Mouse (Mus musculus): ENCODE results near the gene Ugt1a9.
"Not testable (repeated sequence)": the region's sequence is repeated elsewhere in the genome, so short reads cannot be mapped to it uniquely, and the experiment has no call there.

The Ugt1a9 gene

DNA sequence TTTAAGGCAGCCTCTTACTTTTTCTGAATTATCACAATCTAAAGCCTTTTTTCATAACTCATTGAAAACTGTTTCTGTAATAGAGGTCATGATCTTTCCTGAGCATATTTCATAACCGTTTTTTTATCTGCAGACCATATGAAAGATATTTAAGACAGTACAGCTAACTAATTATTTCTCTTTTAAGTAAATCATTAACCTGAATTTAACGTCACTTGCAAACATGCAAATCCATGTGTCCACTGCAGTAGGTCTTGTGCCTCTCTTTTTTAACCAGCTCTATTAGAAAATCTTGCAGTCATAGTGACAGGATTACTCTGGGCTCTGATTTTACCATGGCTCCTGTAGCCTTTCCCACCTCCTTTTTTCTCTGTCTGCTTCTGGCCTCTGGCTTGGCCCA lies at the start of gene Ugt1a9:
Gene Ugt1a9 (plus strand): TSS at position 306 of the 400 bp plus-strand sequence.
- CTCF ChIA-PET = no interaction called here

DNA sequence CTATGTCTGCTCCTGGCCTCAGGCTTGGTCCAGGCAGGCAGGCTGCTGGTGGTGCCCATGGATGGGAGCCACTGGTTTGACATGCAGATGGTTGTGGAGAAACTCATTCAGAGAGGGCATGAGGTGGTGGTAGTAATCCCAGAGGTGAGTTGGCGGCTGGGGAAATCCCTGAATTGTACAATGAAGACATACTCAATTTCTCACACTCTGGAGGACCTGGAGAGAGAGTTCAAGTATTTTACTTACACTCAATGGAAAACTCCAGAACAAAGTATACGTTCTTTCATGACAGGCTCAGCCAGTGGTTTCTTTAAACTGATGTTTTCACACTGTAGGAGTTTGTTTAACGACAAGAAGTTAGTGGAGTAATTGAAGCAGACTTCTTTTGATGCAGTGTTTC lies 45.4 kb upstream of the Ugt1a9 start:
- CTCF ChIA-PET = not testable (repeated sequence)

DNA sequence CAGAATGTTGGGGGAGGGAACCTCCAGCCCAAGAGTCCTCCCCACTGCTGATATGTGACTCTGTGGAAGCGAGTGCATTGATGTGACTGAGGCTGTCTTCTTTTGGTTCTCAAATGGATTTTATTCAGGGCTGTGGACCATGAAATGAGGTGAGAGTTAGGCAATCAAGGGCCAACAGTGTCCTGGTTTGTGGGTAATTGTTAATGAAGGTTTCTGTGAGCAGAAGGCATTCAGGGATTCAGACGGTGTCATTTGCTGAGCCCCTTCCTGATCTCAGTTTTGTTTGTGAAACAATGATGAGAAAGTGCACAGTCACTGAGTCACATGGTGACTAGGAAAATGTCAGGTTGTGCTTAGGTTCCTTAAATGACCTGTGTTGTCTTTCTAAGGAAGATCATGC lies 27.6 kb upstream of the Ugt1a9 start:
- CTCF ChIA-PET = not testable (repeated sequence)

DNA sequence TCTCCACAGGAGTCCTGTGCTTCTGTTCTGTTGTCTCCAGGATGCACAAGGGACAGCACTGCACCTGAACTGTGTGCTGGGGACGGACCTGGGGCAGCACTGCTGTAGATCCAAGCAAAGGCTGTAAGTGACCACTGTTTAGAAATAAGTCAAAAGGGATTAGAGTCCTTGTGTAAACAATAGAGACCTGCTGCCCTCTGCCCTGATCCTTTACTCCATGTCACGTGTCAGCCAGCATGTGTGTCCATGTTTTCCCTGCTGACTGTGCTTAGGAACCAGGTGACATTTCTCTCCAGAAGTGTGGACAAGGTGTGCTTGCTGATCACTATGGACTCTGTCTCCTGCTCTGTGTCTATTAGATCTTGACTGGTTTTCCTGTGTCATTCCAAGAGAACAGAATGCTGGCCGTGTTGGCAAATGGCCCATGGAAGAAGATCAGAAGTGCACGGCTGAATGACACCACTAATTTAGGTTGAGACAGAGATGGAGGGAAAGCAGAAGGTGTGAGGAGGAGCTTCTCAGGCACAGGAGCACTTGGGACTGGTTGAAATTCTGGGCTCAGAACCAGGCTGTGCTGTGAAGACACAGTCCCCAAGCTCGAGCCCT lies 25.7 kb upstream of the Ugt1a9 start:
- CTCF ChIA-PET = not testable (repeated sequence)

DNA sequence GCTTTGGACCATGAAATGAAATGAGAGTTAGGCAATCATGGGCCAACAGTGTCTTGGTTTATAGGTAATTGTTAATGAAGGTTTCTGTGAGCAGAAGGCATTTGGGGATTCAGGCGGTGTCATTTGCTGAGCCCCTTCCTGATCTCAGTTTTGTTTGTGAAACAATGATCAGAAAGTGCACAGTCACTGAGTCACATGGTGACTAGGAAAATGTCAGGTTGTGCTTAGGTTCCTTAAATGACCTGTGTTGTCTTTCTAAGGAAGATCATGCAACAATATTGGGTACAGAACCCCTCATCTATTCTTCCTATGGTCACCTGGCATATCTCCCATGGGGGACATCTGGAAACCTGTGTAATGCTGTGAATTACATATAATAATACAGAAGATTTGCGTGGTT lies 23.2 kb upstream of the Ugt1a9 start:
- CTCF ChIA-PET = not testable (repeated sequence)

DNA sequence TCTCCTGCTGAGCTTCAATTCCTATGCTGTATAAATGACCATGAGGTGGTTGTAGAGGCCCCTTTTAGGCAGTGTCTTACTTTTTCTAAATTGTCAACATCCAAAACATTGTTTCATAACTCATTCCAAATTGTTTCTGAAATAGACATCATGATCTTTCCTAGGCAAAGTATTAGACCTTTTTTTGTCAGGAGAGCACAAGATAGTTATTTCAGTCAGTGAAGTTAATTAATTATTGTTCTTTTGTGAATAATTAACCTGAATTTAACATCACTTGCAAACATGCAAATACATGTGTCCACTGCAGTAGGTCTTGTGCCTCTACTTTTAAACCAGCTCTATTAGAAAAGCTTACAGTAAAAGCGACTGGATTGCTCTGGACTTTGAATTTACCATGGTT lies 15.5 kb upstream of the Ugt1a9 start, which contains the start of gene Ugt1a10:
Gene Ugt1a10 (plus strand): TSS at position 301 of the 400 bp plus-strand sequence.
- CTCF ChIA-PET = no interaction called here

DNA sequence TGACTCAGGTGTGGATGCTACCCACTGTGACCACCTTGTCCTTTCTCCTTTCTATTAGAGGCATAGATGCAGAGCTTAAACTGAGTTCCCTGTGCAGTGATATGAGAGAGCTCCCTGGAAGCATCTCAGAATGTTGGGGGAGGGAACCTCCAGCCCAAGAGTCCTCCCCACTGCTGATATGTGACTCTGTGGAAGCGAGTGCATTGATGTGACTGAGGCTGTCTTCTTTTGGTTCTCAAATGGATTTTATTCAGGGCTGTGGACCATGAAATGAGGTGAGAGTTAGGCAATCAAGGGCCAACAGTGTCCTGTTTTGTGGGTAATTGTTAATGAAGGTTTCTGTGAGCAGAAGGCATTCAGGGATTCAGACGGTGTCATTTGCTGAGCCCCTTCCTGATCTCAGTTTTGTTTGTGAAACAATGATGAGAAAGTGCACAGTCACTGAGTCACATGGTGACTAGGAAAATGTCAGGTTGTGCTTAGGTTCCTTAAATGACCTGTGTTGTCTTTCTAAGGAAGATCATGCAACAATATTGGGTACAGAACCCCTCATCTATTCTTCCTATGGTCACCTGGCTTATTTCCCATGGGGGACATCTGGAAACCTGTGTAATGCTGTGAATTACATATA lies 4.0 kb upstream of the Ugt1a9 start:
- CTCF ChIA-PET = not testable (repeated sequence)

DNA sequence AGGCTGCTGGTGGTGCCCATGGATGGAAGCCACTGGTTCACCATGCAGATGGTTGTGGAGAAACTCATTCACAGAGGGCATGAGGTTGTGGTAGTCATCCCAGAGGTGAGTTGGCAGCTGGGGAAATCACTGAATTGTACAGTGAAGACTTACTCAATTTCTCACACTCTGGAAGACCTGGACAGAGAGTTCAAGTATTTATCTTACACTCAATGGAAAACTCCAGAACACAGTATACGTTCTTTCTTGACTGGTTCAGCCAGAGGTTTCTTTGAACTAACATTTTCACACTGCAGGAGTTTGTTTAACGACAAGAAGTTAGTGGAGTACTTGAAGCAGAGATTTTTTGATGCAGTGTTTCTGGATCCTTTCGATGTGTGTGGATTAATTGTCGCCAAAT lies 302 bp downstream of the Ugt1a9 start:
- CTCF ChIA-PET = no interaction called here

DNA sequence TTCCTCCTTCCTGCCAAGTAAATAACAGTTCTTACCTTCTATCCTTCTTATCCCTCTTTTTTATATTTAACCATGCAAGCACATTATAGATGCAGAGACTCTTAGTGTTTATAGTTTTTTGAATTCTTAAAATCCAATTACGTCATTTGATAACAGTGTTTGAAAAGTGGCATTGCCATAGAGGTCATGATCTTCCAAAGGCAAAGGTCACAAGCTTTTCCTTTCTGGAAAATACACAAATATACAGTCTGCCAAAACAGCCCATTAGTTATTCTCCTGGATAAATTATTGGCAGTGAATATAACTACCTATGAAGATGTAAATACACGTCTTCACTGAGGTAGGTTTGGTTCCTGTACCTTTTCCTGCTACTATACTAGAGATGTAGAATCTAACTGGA lies 3.9 kb downstream of the Ugt1a9 start:
- CTCF ChIA-PET = no interaction called here

DNA sequence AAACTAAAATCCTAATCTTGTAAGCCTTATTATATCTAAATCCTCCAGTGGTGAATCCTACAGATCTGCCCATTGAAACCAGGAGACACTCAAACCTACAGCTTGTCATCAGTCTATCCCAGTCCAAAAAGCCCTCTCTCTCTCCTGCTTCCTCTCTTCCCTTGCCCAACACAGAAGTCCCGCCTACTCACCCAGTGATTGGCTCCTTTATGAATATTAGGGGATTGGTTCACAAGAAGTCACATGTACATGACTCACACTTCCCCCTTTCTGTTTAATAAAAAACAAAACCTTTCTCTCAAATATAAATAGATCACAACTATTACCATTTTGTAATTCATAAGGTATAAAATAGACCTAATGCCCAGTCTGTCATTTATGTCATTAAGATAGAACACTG lies 6.5 kb downstream of the Ugt1a9 start:
- CTCF ChIA-PET = no interaction called here

DNA sequence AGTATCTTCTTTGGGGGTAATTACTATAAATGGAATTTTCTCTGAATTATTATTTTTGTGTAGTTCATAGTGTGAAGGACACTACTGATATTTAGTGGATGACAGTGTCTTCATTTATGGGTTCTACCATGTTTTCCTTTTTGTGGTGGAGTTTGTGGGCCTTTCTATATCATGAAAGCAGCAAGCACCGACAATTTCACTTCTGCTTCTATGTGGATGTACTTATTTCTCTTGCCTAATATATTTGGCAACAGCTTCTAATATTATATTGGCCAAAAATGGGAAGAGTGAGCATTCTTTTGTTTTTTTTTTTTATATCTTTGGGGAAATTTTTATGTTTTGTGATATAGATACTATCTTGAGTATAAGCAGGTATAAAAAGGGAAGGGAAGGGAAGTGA lies 11.1 kb downstream of the Ugt1a9 start:
- CTCF ChIA-PET = no interaction called here

DNA sequence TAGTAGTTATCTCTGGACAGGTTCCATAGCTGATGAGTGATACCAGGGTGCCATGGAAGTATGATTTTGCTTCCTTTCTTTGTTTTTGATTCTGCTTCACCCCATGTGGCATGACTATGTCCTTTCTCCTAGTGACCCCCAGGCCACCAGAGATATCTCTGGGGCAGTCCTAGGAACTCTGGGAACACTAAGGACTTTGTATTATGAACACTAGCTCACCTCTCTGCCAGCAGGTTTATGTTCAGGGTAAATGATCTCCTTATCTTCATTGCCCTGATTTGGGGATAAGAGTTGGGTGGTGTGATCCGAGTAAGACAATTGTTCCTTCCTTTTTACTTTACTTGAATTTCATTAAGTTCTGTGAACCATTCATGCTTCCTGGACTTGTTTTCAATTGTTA lies 15.5 kb downstream of the Ugt1a9 start:
- CTCF ChIA-PET = no interaction called here

DNA sequence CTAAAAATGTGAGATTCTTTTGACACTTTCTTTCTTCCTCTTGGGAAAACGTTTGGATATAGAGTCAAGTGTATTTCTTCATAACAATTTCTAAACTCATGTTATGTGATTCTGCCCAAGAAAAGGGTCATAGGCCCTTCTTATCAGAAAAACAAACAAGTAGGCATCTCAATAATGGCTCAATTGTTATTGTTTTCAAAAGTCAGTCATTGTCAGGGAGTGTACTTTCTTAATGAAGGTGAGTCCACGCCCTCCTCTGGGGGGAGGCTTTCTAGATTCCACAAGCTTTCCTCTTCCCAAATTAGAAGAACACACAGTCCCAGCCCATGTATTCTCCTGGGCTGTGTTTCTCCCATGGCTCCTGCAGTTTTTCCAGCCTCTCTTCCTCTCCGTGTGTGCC lies 16.9 kb downstream of the Ugt1a9 start, which contains the start of gene Ugt1a8:
Gene Ugt1a8 (plus strand): TSS at position 301 of the 400 bp plus-strand sequence.
- CTCF ChIA-PET = no interaction called here

DNA sequence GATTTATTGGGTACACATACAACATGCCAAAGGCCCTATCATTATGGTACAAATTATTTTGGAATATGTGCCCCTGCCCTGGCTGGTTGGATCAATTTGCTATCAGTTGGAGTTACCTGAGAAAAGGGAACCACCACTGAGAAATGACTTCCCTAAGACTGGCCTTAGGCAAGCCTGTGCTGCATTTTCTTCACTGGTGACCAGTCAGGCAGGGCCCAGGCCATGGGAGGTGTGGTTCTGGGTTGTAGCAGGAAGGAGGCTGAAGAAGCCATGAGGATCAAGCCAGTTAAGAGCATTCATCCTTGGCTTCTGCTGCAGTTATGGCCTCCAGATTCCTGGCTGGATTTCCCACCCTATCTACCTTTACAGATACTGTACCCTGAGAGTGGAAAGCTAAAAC lies 21.7 kb downstream of the Ugt1a9 start:
- CTCF ChIA-PET = no interaction called here

DNA sequence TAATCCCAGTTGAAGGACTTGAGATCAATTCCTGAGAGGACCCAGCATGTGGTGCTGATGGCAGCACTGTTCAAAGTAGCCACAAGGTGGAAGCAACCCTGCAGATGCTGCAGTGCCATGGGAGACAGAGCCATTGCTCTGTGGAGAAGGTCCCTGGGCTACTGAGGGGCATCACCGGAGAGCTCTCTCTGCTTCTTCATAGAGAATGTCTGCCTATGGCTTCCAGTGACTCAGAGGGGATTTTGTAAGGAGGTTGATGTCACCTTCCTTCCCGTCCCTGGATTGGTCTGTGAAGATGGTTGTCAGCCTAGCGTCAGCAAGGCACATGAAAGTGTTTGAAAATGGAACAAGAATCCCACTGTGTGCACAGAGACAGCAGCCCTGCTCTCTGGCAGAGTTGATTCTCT lies 23.7 kb downstream of the Ugt1a9 start:
- CTCF ChIA-PET = not testable (repeated sequence)

DNA sequence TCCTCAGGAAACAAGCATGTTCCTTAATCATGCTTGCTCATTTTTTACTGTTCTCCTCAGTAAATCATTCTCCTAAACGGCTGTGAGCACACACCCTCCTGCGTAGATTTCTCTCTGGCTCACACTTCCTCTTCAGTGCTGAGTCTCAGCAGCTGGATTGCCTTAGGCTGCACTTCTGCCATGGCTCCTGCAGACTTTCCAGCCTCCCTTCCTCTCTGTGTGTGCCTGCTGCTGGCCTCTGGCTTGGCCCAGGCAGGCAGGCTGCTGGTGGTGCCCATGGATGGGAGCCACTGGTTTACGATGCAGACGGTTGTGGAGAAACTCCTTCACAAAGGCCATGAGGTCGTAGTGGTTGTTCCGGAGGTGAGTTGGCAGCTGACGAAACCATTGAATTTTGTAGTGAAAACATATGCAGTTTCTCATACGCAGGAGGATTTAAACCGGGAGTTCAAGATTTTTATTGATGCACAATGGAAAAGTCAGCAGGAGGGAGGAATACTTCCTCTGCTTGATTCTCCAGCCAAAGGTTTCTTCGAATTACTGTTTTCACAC lies 24.4 kb downstream of the Ugt1a9 start, which contains the start of gene Ugt1a7c:
Gene Ugt1a7c (plus strand): TSS at position 122 of the 552 bp plus-strand sequence.
- CTCF ChIA-PET = no interaction called here

DNA sequence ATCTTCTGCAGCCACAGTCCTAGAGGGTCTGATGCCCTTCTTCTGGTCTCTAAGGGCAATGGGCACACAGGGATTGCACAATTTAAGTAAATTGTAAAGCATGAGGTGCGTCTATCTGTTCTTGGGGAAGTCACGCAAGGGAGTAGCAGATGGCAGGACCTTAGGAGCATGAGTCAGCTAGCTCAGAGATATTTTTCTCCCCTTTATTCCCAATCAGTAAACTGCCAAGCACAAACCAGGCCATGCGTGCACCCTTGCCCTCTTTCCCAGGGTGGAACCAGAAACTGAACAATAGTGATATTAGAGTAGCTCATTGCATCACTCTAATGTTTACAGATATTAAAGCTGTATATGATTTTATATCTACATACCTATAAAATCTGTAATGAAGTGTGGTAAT lies 27.9 kb downstream of the Ugt1a9 start:
- CTCF ChIA-PET = interaction anchor here (0.6 kb wide), 1 partner anchor 15 kb away, joined by 3 read pairs; no protein-coding TSS in a partner anchor

DNA sequence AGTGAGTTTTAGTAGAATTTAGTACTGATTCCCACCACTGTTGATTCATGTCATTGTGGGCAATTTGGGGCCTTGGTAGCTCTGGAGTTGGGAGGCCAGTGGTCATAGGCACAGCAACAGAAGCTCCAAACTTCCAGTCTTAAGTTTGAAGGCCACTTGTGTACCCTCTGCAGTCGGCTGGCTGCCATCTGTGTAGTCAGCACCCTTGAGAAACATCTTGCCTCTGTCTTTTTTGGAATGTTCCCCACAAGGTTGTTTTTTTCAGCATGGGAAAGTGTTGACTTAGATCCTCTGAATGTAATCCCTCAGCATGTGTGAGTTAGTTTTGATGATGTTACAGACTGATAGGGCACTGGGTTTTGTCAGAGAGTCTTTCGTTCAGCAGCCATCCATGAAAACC lies 29.1 kb downstream of the Ugt1a9 start:
- CTCF ChIA-PET = not testable (repeated sequence)

DNA sequence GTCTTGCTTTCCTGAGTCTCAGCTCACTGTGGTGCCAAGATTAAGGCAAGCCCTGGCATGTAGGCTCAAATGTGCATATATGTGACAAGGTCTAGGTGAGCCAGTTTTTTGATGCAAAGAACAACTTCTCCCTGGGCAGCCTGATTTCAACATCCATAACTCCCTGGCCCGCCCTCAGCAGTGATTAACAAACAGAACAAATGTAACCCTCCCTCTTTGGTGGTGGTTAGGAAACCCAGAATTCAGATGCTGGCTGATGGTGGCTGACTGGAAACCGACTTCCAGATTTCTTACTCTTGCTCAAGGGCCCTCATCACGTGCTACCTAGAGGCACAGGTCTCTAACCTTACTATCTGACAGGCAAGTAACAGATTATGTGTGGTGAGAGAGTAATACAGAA lies 32.4 kb downstream of the Ugt1a9 start, which contains the start of gene Ugt1a6b:
Gene Ugt1a6b (plus strand): TSS at position 234 of the 400 bp plus-strand sequence.
- CTCF ChIA-PET = not testable (repeated sequence)

DNA sequence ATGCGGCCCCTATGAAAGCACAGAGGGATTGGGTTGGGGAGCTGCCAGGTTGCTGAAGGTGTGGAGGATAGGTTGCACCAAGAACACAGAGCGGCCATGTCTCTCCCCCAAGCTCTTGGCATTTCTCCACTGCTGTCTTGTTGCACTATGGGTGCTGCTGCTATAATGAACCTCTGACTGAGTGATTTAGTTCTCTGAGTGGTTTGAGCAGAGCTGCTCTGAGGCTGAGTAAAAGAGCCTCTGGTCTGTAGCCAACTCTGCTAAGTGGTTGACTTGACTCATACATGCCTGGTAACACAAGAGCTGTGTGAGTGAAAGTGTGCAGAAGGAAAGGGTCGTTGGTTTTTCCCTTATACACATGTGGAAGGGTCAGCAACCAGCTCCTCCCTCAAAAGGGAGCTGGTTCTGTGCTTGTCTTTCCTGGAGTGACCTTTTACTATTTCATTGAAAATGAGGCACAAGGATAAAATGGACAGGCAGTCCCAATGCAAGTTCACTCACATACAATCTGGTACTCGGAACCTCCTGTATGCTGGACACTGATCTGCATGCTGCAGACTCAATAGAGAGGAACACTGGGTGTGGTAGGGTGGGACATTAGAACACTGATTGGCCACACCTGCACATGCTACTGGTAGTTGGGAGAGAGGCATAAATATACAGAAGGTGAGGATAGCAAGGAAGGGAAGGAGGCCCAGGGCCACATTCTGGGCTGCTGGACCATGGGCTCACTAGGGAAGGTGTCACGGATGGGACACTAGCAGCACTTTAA lies 33.3 kb downstream of the Ugt1a9 start:
- CTCF ChIA-PET = not testable (repeated sequence)

DNA sequence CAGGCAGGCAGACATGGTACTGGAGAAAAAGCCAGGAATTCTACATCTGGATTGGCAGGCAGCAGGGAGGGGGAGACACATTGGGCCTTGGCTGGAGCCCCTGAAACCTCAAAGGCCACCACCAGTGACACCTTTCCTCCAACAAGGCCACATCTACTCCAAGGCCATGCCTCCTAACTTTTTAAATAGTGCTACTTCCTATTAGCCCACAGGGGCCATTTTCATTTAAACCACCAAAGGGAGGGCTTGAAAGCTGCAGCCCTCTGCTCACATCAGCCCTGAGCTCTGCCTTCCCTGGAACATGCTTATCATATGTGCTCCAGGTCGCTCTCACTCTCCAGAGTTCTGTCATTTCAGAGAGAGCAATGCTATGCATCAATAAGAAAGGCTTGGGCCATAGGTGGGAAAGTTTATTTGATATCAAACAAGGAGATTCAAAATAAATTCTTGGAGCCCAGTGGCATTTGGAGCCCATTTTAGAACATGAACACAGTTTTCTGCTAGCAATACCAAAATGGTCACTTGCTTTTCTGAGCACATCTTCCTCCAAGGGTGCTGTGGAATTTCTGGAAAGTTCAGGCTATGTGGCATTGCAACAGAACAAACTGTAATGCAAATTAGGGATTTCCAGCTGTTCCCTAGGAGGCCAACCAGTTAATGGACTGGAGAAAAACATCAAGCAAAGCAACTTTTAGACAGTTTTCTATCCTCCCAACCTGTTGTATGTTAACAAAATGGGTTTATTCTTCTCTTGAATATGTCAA lies 34.2 kb downstream of the Ugt1a9 start:
- CTCF ChIA-PET = no interaction called here

DNA sequence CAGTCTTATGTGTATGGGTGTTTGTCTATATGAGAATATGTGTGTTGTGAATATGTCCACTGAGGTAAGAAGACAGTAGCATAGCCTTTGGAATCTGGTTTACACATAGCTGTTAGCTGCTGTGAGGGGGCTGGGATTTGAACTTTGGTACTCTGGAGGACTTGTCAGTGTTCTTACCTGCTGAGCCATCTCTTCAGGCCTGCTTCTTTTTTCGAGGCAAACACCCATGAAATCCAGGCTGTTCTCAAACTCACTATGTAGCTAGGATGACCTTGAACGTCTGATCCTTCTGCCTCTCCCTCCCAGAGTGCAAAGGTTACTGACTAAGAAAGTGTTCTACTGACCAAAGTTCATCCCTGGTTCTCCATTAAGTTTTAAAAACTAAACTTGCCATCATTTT lies 35.1 kb downstream of the Ugt1a9 start:
- CTCF ChIA-PET = interaction anchor here (0.6 kb wide), 1 partner anchor 269 kb away, joined by 5 read pairs; no protein-coding TSS in a partner anchor

Measured in spleen, embryonic (tissue).